Mouse (Mus musculus) liver, adult 2 months (tissue): Measurements from ENCODE around the gene Hist1h1c. TPM values are rescaled to one million over a fixed set of nuclear protein-coding genes. Genes with fewer than 3 reads are reported as not detected.

Experiments used
- DNase-seq: peaks from one replicate; pipeline ENCODE4 v3.0.0-alpha.2; 2011; ENCODE audit warnings: low read depth, low spot score; ENCODE audit errors: extremely low read depth
- H3K27ac ChIP-seq: fragments of 200-500 bp; replicated peaks from 2 replicates; pipeline ENCODE4 v1.5.1; 2012; ENCODE audit warnings: low read depth, mild to moderate bottlenecking, control low read depth, inconsistent platforms, low read length; ENCODE audit not compliant: insufficient read depth
- H3K27me3 ChIP-seq: fragments of 200-500 bp; 2 replicates; pipeline ENCODE4 v1.6.1; 2012; ENCODE audit warnings: mild to moderate bottlenecking, moderate library complexity, low read length, inconsistent platforms; ENCODE audit not compliant: control insufficient read depth, insufficient read depth
- H3K36me3 ChIP-seq: fragments of 200-500 bp; 2 replicates; pipeline ENCODE4 v1.6.1; 2012; ENCODE audit warnings: low read length, inconsistent platforms; ENCODE audit not compliant: control insufficient read depth, insufficient read depth
- H3K4me1 ChIP-seq: fragments of 200-500 bp; 2 replicates; pipeline ENCODE4 v1.6.1; 2011; ENCODE audit warnings: low read length; ENCODE audit not compliant: control insufficient read depth, insufficient read depth
- H3K4me3 ChIP-seq: fragments of 200-500 bp; 2 replicates; pipeline ENCODE4 v1.5.1; 2011; ENCODE audit warnings: low read depth, mild to moderate bottlenecking, control low read depth, low read length, moderate library complexity; ENCODE audit not compliant: insufficient read depth
- H3K79me2 ChIP-seq: fragments of 200-500 bp; 2 replicates; pipeline ENCODE4 v1.6.1; 2012; ENCODE audit warnings: inconsistent platforms, mild to moderate bottlenecking, low read length, moderate library complexity; ENCODE audit not compliant: control insufficient read depth, insufficient read depth
- H3K9ac ChIP-seq: fragments of 200-500 bp; 2 replicates; pipeline ENCODE4 v1.6.1; 2012; ENCODE audit warnings: low read depth, mild to moderate bottlenecking, control low read depth, inconsistent platforms, low read length
- CTCF ChIP-seq: fragments of 200-500 bp; IDR thresholded peaks from 2 replicates; pipeline ENCODE4 v1.5.1; 2011; ENCODE audit warnings: low read depth, low read length, control low read depth
- POLR2A ChIP-seq: fragments of 200-500 bp; IDR thresholded peaks from 2 replicates; pipeline ENCODE4 v1.6.1; 2011; ENCODE audit warnings: low read length, control low read depth; ENCODE audit not compliant: insufficient read depth; ENCODE audit errors: extremely low read depth
- WGBS: fragments of 180-500 bp; shearing (Covaris S2); methylation state at CpG from one replicate; pipeline ENCODE4 v1.1.7; 2018; 5-methylcytosine and 5-hydroxymethylcytosine counted together
- polyA plus RNA-seq: library from polyadenylated mRNA; depleted of rRNA; stranded (reverse); fragments of >200 nt; gene quantifications from 2 replicates; pipeline ENCODE4 v1.2.3, GENCODE M21; 2012
- total RNA-seq: library from RNA; depleted of rRNA; stranded (reverse); fragments of >200 nt; gene quantifications from 2 replicates; pipeline ENCODE4 v1.2.3, GENCODE M21; 2014

Gene Hist1h1c
- total and polyA plus RNA-seq, 2 experiments: 20.9 to 68.1 TPM

DNA sequence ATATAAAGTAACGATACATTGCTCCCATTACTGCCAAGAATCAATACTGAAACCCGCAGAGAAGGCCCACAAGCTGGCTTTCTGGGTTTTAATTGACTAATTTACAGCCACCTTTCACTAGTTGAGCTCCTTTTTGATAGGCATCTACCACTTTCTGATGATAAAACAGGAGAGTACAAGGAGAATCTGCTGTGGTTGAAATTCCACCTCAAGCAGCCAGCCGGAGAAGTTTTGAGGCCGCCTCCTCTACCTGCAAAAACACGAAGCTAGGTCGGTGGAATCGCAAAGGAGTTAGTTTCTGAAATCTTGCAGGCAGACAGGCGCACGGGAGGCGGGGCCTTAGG, 24.6 kb downstream of the Hist1h1c start:
- under 1% methylated on average over 10 of the region's 10 CpGs for WGBS

GRCm38 (mm10) chr13:23763586-23764323, 25.1 kb downstream of the Hist1h1c start, which contains the start of gene Hist1h1a:
TSS of gene Hist1h1a (plus strand) at chr13:23763666.
- TF ChIP-seq POLR2A (0 out of 2 replicates have a peak, but pooled peaks have one; percentile 49), CTCF (no peak)
- H3K4me3 ChIP-seq: peak within 1 kb of the TSS; percentile 69
- H3K27me3 ChIP-seq: no peaks in the 10 kb centered on the region
- no peaks in the 10 kb centered on the region for H3K36me3 ChIP-seq
- H3K4me1 ChIP-seq: peaks cover 14% of the 10 kb centered on the region; the same call in 1 of the 2 replicates
- peak; percentile 87 for DNase-seq
- H3K9ac ChIP-seq: peak within 1 kb of the TSS; percentile 74
- 6% methylated on average over 34 of the region's 34 CpGs for WGBS
- H3K79me2 ChIP-seq: no peaks in the 10 kb centered on the region
- peak within 1 kb of the TSS; percentile 65 for H3K27ac ChIP-seq

More for the DNA sequence above, 24.6 kb downstream of the Hist1h1c start:
- Histone ChIP-seq H3K79me2 (no peaks in the 10 kb centered on the region), H3K4me3 (no peak overlapping the region), H3K27ac (peak overlapping the region; percentile 65), H3K36me3 (no peaks in the 10 kb centered on the region), H3K27me3 (no peaks in the 10 kb centered on the region), H3K4me1 (peaks cover 14% of the 10 kb centered on the region; the same call in 1 of the 2 replicates), H3K9ac (peak overlapping the region; percentile 33; the same call in 1 of the 2 replicates)
- DNase-seq: no peak
- no peak for TF ChIP-seq POLR2A
- TF ChIP-seq CTCF: no peak

DNA sequence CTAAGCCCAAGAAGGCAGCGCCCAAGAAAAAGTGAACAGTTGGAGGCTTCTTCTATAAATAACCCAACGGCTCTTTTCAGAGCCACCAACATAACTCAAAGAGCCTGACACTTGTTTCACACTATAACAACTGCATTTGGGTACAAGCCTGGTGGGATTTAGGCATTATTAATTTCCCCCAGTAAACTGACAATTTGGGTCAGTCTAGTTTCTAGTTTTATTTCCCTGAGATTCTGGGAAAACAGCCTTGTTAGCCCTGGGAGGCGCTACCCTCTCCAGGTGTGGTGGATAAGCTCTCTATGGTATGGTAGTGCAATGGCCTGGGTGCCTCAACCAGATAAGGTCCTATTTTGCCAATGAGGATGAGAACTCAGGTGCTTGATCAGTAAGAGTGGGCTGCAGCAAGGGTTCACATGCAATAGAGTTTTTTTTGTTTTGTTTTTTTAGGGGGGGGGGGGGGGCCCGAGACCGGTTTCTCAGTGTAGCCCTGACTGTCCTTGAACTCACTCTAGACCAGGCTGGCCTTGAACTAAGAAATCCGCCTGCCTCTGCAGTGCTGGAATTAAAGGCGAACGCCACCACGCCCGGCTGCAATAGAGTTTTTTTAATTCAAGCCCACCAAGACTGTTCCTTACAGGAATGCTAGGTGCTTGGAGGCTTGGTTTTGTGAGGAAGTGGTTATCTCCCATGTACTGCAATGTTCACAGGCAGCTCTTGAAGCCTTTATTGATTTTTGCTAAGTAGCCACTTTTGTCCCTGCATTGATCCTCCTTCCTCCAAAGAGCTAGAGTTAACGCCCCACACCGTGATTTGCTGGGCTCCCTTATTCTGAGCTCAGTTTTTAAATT, 25.9 kb downstream of the Hist1h1c start:
- Histone ChIP-seq H3K79me2 (no peaks in the 10 kb centered on the region), H3K36me3 (no peaks in the 10 kb centered on the region), H3K4me3 (no peak overlapping the region), H3K27ac (no peak overlapping the region), H3K4me1 (peaks cover 14% of the 10 kb centered on the region; the same call in 1 of the 2 replicates), H3K27me3 (no peaks in the 10 kb centered on the region), H3K9ac (no peak overlapping the region)
- 57% methylated on average over 12 of the region's 12 CpGs for WGBS
- DNase-seq: no peak
- TF ChIP-seq POLR2A (no peak), CTCF (no peak)

DNA sequence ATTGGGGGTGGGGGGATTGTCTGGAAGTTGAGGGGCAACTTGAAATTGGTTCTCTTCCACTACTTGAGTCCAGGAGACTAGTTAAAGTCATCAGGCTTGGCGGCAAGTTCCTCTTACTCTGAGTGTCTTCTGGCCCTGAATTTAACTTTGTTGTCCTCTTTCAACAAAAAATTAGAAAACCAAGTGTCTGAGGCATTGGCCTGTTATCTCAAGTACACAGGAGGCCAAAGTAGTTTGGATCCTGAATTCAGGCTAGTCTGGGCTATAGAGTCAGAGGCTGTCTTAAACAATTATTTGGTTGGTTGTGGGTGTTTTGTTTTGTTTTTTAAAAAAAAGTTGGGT, 26.5 kb downstream of the Hist1h1c start:
- Histone ChIP-seq H3K4me1 (peaks cover 12% of the 10 kb centered on the region; the same call in 1 of the 2 replicates), H3K4me3 (no peak overlapping the region), H3K27me3 (no peaks in the 10 kb centered on the region), H3K79me2 (no peaks in the 10 kb centered on the region), H3K9ac (no peak overlapping the region), H3K36me3 (no peaks in the 10 kb centered on the region), H3K27ac (no peak overlapping the region)
- DNase-seq: no peak
- 92% methylated on average over 1 of the region's 1 CpGs for WGBS
- TF ChIP-seq CTCF (no peak), POLR2A (no peak)

GRCm38 (mm10) chr13:23766772-23767171, 28.2 kb downstream of the Hist1h1c start:
- no peaks in the 10 kb centered on the region for H3K36me3 ChIP-seq
- H3K27ac ChIP-seq: no peak overlapping the region
- no peaks in the 10 kb centered on the region for H3K79me2 ChIP-seq
- H3K27me3 ChIP-seq: no peaks in the 10 kb centered on the region
- no peak for TF ChIP-seq CTCF
- no peak for TF ChIP-seq POLR2A
- DNase-seq: peak; percentile 91
- H3K9ac ChIP-seq: no peak overlapping the region
- no peak overlapping the region for H3K4me3 ChIP-seq
- H3K4me1 ChIP-seq: peaks cover 7% of the 10 kb centered on the region; the same call in 1 of the 2 replicates
